Mouse (Mus musculus) hindbrain, embryonic 16.5 days (tissue): ENCODE results near the gene Wnk2. TPM values are rescaled to one million over a fixed set of nuclear protein-coding genes. Genes with fewer than 3 reads are reported as not detected.

Experiments
- ATAC-seq: fragments of 200-750 bp; cut with Nextera tagmentation; 2 replicates; pipeline ENCODE4 v1.8.0; 2017; ENCODE audit warnings: moderate TSS enrichment, moderate library complexity
- H3K27ac ChIP-seq: fragments of 300-500 bp; sonication (generic); 2 replicates; pipeline ENCODE4 v1.5.1; 2014; ENCODE audit warnings: low read depth, mild to moderate bottlenecking, control low read depth, low read length, moderate library complexity
- H3K27me3 ChIP-seq: fragments of 300-500 bp; sonication (generic); replicated peaks from 2 replicates; pipeline ENCODE4 v1.6.1; 2014; ENCODE audit warnings: low read length; ENCODE audit not compliant: control insufficient read depth, insufficient read depth
- H3K36me3 ChIP-seq: fragments of 300-500 bp; sonication (generic); 2 replicates; pipeline ENCODE4 v1.6.1; 2014; ENCODE audit warnings: mild to moderate bottlenecking, low read length, moderate library complexity, mixed read lengths; ENCODE audit not compliant: control insufficient read depth, insufficient read depth
- H3K4me1 ChIP-seq: fragments of 300-500 bp; sonication (generic); 2 replicates; pipeline ENCODE4 v1.6.1; 2014; ENCODE audit warnings: low read depth, low read length; ENCODE audit not compliant: control insufficient read depth, insufficient read depth
- H3K4me2 ChIP-seq: fragments of 300-500 bp; sonication (generic); 2 replicates; pipeline ENCODE4 v1.6.1; 2014; ENCODE audit warnings: mild to moderate bottlenecking, low read length, control low read depth, moderate library complexity
- H3K4me3 ChIP-seq: fragments of 300-500 bp; sonication (generic); 2 replicates; pipeline ENCODE4 v1.5.1; 2014; ENCODE audit warnings: mild to moderate bottlenecking, low read length, control low read depth, moderate library complexity
- H3K9ac ChIP-seq: fragments of 300-500 bp; sonication (generic); 2 replicates; pipeline ENCODE4 v1.6.1; 2014; ENCODE audit warnings: low read depth, mild to moderate bottlenecking, control low read depth, low read length, moderate library complexity
- H3K9me3 ChIP-seq: fragments of 300-500 bp; sonication (generic); 2 replicates; pipeline ENCODE4 v1.6.1; 2014; ENCODE audit warnings: mild to moderate bottlenecking, low read length, moderate library complexity; ENCODE audit not compliant: control insufficient read depth
- WGBS: fragments of 180-500 bp; shearing (Covaris S2); extraction: QIAGEN DNeasy Blood & Tissue Kit; methylation state at CpG from one replicate; pipeline ENCODE4 v1.1.7; 2014; 5-methylcytosine and 5-hydroxymethylcytosine counted together
- polyA plus RNA-seq: library from polyadenylated mRNA; unstranded; fragments of >200 nt; fragmentation: Nextera tagmentation; extraction: Ambion mirVana; gene quantifications from 2 replicates; pipeline ENCODE4 v1.2.1, GENCODE M21; 2015

Gene Wnk2
- polyA plus RNA-seq, 1 experiment from 2014 or later: 15.6 TPM

- no peak for ATAC-seq
- Histone ChIP-seq H3K27ac (no peak overlapping the region), H3K36me3 (no peaks in the 10 kb centered on the region), H3K27me3 (no peaks in the 10 kb centered on the region), H3K4me2 (no peak overlapping the region), H3K4me3 (no peak overlapping the region), H3K4me1 (no peaks in the 10 kb centered on the region), H3K9me3 (no peaks in the 10 kb centered on the region), H3K9ac (no peak overlapping the region)
- 70% methylated on average over 9 of the region's 9 CpGs for WGBS
Observed at GRCm38 (mm10) chr13:49167081-49167480, 19.3 kb upstream of the Wnk2 start.

GRCm38 (mm10) chr13:49163645-49164044 is 15.8 kb upstream of the Wnk2 start:
- no peak for ATAC-seq
- H3K9ac ChIP-seq: no peak overlapping the region
- no peaks in the 10 kb centered on the region for H3K27me3 ChIP-seq
- H3K4me2 ChIP-seq: no peak overlapping the region
- WGBS: 77% methylated on average over 7 of the region's 7 CpGs
- no peak overlapping the region for H3K4me3 ChIP-seq
- H3K27ac ChIP-seq: no peak overlapping the region
- no peaks in the 10 kb centered on the region for H3K9me3 ChIP-seq
- H3K36me3 ChIP-seq: no peaks in the 10 kb centered on the region
- H3K4me1 ChIP-seq: no peaks in the 10 kb centered on the region

- Histone ChIP-seq H3K9me3 (no peaks in the 10 kb centered on the region), H3K27ac (no peak overlapping the region), H3K9ac (no peak overlapping the region), H3K4me1 (no peaks in the 10 kb centered on the region), H3K4me2 (no peak overlapping the region), H3K4me3 (no peak overlapping the region), H3K36me3 (no peaks in the 10 kb centered on the region), H3K27me3 (no peaks in the 10 kb centered on the region)
- ATAC-seq: no peak
- WGBS: 76% methylated on average over 4 of the region's 4 CpGs
Observed at GRCm38 (mm10) chr13:49162722-49163121, 14.9 kb upstream of the Wnk2 start.

GRCm38 (mm10) chr13:49161236-49161635 is 13.4 kb upstream of the Wnk2 start:
- Histone ChIP-seq H3K27ac (no peak overlapping the region), H3K27me3 (no peaks in the 10 kb centered on the region), H3K9me3 (no peaks in the 10 kb centered on the region), H3K4me1 (no peaks in the 10 kb centered on the region), H3K9ac (no peak overlapping the region), H3K4me3 (no peak overlapping the region), H3K36me3 (no peaks in the 10 kb centered on the region), H3K4me2 (no peak overlapping the region)
- ATAC-seq: no peak
- 68% methylated on average over 2 of the region's 2 CpGs for WGBS

- Histone ChIP-seq H3K36me3 (no peaks in the 10 kb centered on the region), H3K4me3 (no peak overlapping the region), H3K4me1 (no peaks in the 10 kb centered on the region; the same call in 1 of the 2 replicates), H3K27me3 (no peaks in the 10 kb centered on the region), H3K27ac (no peak overlapping the region), H3K4me2 (no peak overlapping the region), H3K9me3 (no peaks in the 10 kb centered on the region), H3K9ac (no peak overlapping the region)
- WGBS: 83% methylated on average over 10 of the region's 10 CpGs
- ATAC-seq: no peak
Observed at GRCm38 (mm10) chr13:49158040-49158713, 10.4 kb upstream of the Wnk2 start.

- Histone ChIP-seq H3K9me3 (no peaks in the 10 kb centered on the region), H3K4me1 (no peaks in the 10 kb centered on the region; the same call in 1 of the 2 replicates), H3K4me2 (no peak overlapping the region), H3K27me3 (no peaks in the 10 kb centered on the region), H3K27ac (no peak overlapping the region), H3K9ac (no peak overlapping the region), H3K36me3 (no peaks in the 10 kb centered on the region), H3K4me3 (no peak overlapping the region)
- no peak for ATAC-seq
- WGBS: 76% methylated on average over 4 of the region's 4 CpGs
Observed at GRCm38 (mm10) chr13:49156645-49157044, 8.8 kb upstream of the Wnk2 start.

GRCm38 (mm10) chr13:49154621-49155020 is 6.8 kb upstream of the Wnk2 start:
- H3K4me3 ChIP-seq: no peak overlapping the region
- H3K4me2 ChIP-seq: no peak overlapping the region
- 0 out of 2 replicates have a peak, but pooled peaks cover 2% of the 10 kb centered on the region for H3K27me3 ChIP-seq
- no peak overlapping the region for H3K27ac ChIP-seq
- no peaks in the 10 kb centered on the region; the same call in 1 of the 2 replicates for H3K4me1 ChIP-seq
- H3K9ac ChIP-seq: no peak overlapping the region
- 57% methylated on average over 7 of the region's 7 CpGs for WGBS
- no peak for ATAC-seq
- no peaks in the 10 kb centered on the region for H3K9me3 ChIP-seq
- no peaks in the 10 kb centered on the region for H3K36me3 ChIP-seq

- H3K9me3 ChIP-seq: no peaks in the 10 kb centered on the region
- H3K27ac ChIP-seq: no peak overlapping the region
- ATAC-seq: no peak
- H3K9ac ChIP-seq: no peak overlapping the region
- no peaks in the 10 kb centered on the region for H3K36me3 ChIP-seq
- H3K27me3 ChIP-seq: 0 out of 2 replicates have a peak, but pooled peaks cover 2% of the 10 kb centered on the region
- H3K4me2 ChIP-seq: no peak overlapping the region
- no peaks in the 10 kb centered on the region; the same call in 1 of the 2 replicates for H3K4me1 ChIP-seq
- no peak overlapping the region for H3K4me3 ChIP-seq
- 77% methylated on average over 10 of the region's 10 CpGs for WGBS
Observed at GRCm38 (mm10) chr13:49154028-49154427, 6.2 kb upstream of the Wnk2 start.

- H3K27me3 ChIP-seq: 0 out of 2 replicates have a peak, but pooled peaks cover 2% of the 10 kb centered on the region
- peaks cover 32% of the 10 kb centered on the region for H3K4me1 ChIP-seq
- 82% methylated on average over 4 of the region's 4 CpGs for WGBS
- no peak overlapping the region for H3K9ac ChIP-seq
- no peak overlapping the region for H3K4me3 ChIP-seq
- H3K36me3 ChIP-seq: no peaks in the 10 kb centered on the region
- no peaks in the 10 kb centered on the region for H3K9me3 ChIP-seq
- no peak for ATAC-seq
- H3K4me2 ChIP-seq: no peak overlapping the region
- H3K27ac ChIP-seq: no peak overlapping the region
Observed at GRCm38 (mm10) chr13:49148687-49149086, 873 bp upstream of the Wnk2 start.
